13 mouse cellular contexts compared by ENCODE assay signal in the genomic region with DNA sequence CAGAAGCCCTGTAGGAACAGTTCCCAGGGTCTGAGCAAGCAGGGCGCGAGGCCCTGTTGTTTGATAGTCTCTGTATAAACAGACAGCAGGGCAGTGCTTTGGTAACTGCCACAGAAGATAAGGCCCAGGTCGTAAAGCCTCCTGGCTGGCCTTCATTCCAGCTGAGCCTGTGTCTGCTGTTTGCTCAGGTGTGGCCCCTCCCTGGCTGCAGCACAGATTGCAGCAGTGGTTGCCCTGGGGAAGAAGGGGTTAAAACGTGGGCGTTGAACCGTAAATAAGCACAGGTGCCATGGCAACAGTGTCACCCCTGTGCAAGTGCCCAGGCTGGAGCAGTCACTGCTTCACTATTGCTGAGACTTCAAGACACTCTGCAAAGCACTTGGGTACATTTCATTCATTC. TPM values are rescaled to one million over a fixed set of nuclear protein-coding genes. Genes with fewer than 3 reads are reported as not detected.
DNase-seq lines count a peak whose midpoint lies in the region; ATAC-seq and TF ChIP-seq lines count a peak whose summit lies in the region.
"Had no signal": no experiment of that assay in that cellular context is flagged by ENCODE, and none has a peak within 500 bp of the region (broad histone marks: within the 10 kb centered on the region; RNA-seq: fewer than 3 reads in every experiment).

No protein-coding gene starts in this region.

- ATAC-seq in midbrain, postnatal 0 days (ENCODE audit: low FRiP score), result no peak
- ATAC-seq in kidney, postnatal 0 days (replicated peaks; ENCODE audit: low FRiP score, low read depth), result peak; percentile 52; the same call in 1 of the 2 replicates

- 16% methylated on average over 6 of the region's 6 CpGs for WGBS in midbrain, embryonic 10.5 days
- 28% methylated on average over 6 of the region's 6 CpGs for WGBS in midbrain, postnatal 0 days
- 3% methylated on average over 6 of the region's 6 CpGs for WGBS in kidney, postnatal 0 days

- H3K36me3 ChIP-seq in midbrain, embryonic 10.5 days, result no peaks in the 10 kb centered on the region
- H3K36me3 ChIP-seq in midbrain, postnatal 0 days (ENCODE audit: insufficient read depth, low read length), result no peaks in the 10 kb centered on the region
- H3K36me3 ChIP-seq in kidney, postnatal 0 days (ENCODE audit: insufficient read depth, low read length), result no peaks in the 10 kb centered on the region
- H3K36me3 ChIP-seq: heart, embryonic 15.5 days; limb, embryonic 10.5 days had no signal

- TF ChIP-seq CTCF in midbrain, postnatal 0 days (IDR thresholded peaks at IDR 0.05), result no peak
- no peak for TF ChIP-seq CTCF in kidney, postnatal 0 days (IDR thresholded peaks at IDR 0.05; ENCODE audit: low read depth)

- no peak overlapping the region for H3K4me2 ChIP-seq in midbrain, postnatal 0 days (ENCODE audit: low read depth, low read length, poor library complexity, severe bottlenecking)
- no peak overlapping the region for H3K4me2 ChIP-seq in kidney, postnatal 0 days (ENCODE audit: low read length)
- H3K4me2 ChIP-seq: heart, embryonic 15.5 days had no signal

- no peaks in the 10 kb centered on the region for H3K9me3 ChIP-seq in midbrain, embryonic 10.5 days (replicated peaks)
- H3K9me3 ChIP-seq in midbrain, postnatal 0 days (ENCODE audit: low read length), result no peaks in the 10 kb centered on the region
- no peaks in the 10 kb centered on the region for H3K9me3 ChIP-seq in kidney, postnatal 0 days (replicated peaks; ENCODE audit: low read length)
- H3K9me3 ChIP-seq: heart, embryonic 15.5 days; limb, embryonic 10.5 days; megakaryocyte, embryonic 14.5 days had no signal

- peaks cover 37% of the 10 kb centered on the region for H3K27me3 ChIP-seq in midbrain, embryonic 10.5 days (ENCODE audit: low read depth, poor library complexity, severe bottlenecking)
- no peaks in the 10 kb centered on the region for H3K27me3 ChIP-seq in midbrain, postnatal 0 days (ENCODE audit: insufficient read depth, low read length)
- no peaks in the 10 kb centered on the region for H3K27me3 ChIP-seq in kidney, postnatal 0 days (ENCODE audit: insufficient read depth, low read length)
- H3K27me3 ChIP-seq: heart, embryonic 15.5 days had no signal

- H3K27ac ChIP-seq in midbrain, embryonic 10.5 days (replicated peaks), result 0 out of 2 replicates have a peak overlapping the region, but pooled peaks have one; percentile 42
- H3K27ac ChIP-seq in midbrain, postnatal 0 days (ENCODE audit: low read depth, low read length), result no peak overlapping the region
- 0 out of 2 replicates have a peak overlapping the region, but pooled peaks have one; percentile 34 for H3K27ac ChIP-seq in kidney, postnatal 0 days
- H3K27ac ChIP-seq: heart, embryonic 15.5 days; limb, embryonic 10.5 days had no signal

- DNase-seq in midbrain, embryonic 10.5 days (ENCODE audit: low spot score), result peak; percentile 37
- DNase-seq in midbrain, postnatal 0 days (ENCODE audit: low spot score), result no peak
- peak; percentile 60 for DNase-seq in embryo, embryonic 10.5 days (ENCODE audit: low spot score)
- DNase-seq in kidney, postnatal 0 days (ENCODE audit: low spot score), result no peak
- peak; percentile 58 for DNase-seq in retina, embryonic 14.5 days (ENCODE audit: low spot score)
- DNase-seq in spleen, postnatal 36 days (ENCODE audit: low spot score in 2 of 2), result no peak
- DNase-seq in adrenal gland, adult (ENCODE audit: inconsistent age in 2 of 2, low spot score in 1 of 2), result no peak
- no peak for DNase-seq in thymus, adult 18-20 months
- DNase-seq: cerebellum, postnatal 25 days; thymus, postnatal 4 days had no signal

- peaks cover 32% of the 10 kb centered on the region for H3K4me1 ChIP-seq in midbrain, embryonic 10.5 days
- no peaks in the 10 kb centered on the region for H3K4me1 ChIP-seq in midbrain, postnatal 0 days (ENCODE audit: insufficient read depth, low read length)
- H3K4me1 ChIP-seq in kidney, postnatal 0 days (replicated peaks; ENCODE audit: insufficient read depth, low read length), result no peaks in the 10 kb centered on the region

- H3K9ac ChIP-seq in midbrain, postnatal 0 days (replicated peaks; ENCODE audit: low read length, poor library complexity, severe bottlenecking), result no peak overlapping the region
- H3K9ac ChIP-seq in kidney, postnatal 0 days (ENCODE audit: low read depth, low read length), result no peak overlapping the region
- H3K9ac ChIP-seq: heart, embryonic 15.5 days had no signal

- no peak overlapping the region for H3K4me3 ChIP-seq in midbrain, embryonic 10.5 days
- H3K4me3 ChIP-seq in midbrain, postnatal 0 days (ENCODE audit: low read depth, low read length), result no peak overlapping the region
- no peak overlapping the region for H3K4me3 ChIP-seq in kidney, postnatal 0 days (replicated peaks; ENCODE audit: low read depth, low read length)
- H3K4me3 ChIP-seq: heart, embryonic 15.5 days; limb, embryonic 10.5 days; megakaryocyte, embryonic 14.5 days had no signal

RNA-seq across cellular contexts. Expression of a gene that starts 26.8 kb away (rescaled TPM):
- polyA plus RNA-seq in midbrain, embryonic 10.5 days (2016; fragmentation: Nextera tagmentation; extraction: Ambion mirVana), result 10.2 TPM in 2 replicates
- 0.99 and 1.0 TPM in 2 replicates for total RNA-seq in midbrain, postnatal 0 days (2014; rRNA removed)
- polyA plus RNA-seq in midbrain, postnatal 0 days (2015; fragmentation: Nextera tagmentation; extraction: Ambion mirVana), result 0.70 and 0.80 TPM in 2 replicates
- polyA plus RNA-seq in kidney, postnatal 0 days (2015; fragmentation: Nextera tagmentation; extraction: Ambion mirVana), result 12.0 and 14.8 TPM in 2 replicates

Comparison
In these comparisons a context has a peak if more than half of its experiments do, and no peak if none do; other contexts are left out.
1. DNase-seq: peak in midbrain, embryonic 10.5 days (single experiment), embryo, embryonic 10.5 days (single experiment) and retina, embryonic 14.5 days (single experiment); none in midbrain, postnatal 0 days (single experiment), kidney, postnatal 0 days (single experiment), spleen, postnatal 36 days (0 of 2), adrenal gland, adult (0 of 2) and thymus, adult 18-20 months (0 of 2).